Mouse (Mus musculus) MEL (cell line): ENCODE data around the gene Map3k1. TPM values are rescaled to one million over a fixed set of nuclear protein-coding genes. Genes with fewer than 3 reads are reported as not detected.

Source experiments
- DNase-seq: peaks from one replicate; pipeline ENCODE4 v3.0.0; 2011; ENCODE audit warnings: low read depth, low spot score
- H3K27ac ChIP-seq: 2 replicates; pipeline ENCODE4 v1.5.1; 2012; ENCODE audit warnings: low read depth, mild to moderate bottlenecking, control low read depth, low read length, moderate library complexity; ENCODE audit not compliant: control insufficient read depth
- H3K27me3 ChIP-seq, 2 experiments: fragments of 150-350 bp in 1 of 2; sonication (generic) in 1 of 2; 2 replicates each; pipeline ENCODE4 v1.6.1; 2012; ENCODE audit warnings: low read length in 2 of 2, mild to moderate bottlenecking in 2 of 2, improper control_type of control experiment in 1 of 2, moderate library complexity in 1 of 2; ENCODE audit not compliant: insufficient read depth in 2 of 2, control insufficient read depth in 1 of 2
- H3K36me3 ChIP-seq, 2 experiments: 2 replicates each; pipeline ENCODE4 v1.6.1; 2012 to 2014; ENCODE audit warnings: low read length in 2 of 2, improper control_type of control experiment in 1 of 2, inconsistent platforms in 1 of 2, mild to moderate bottlenecking in 1 of 2; ENCODE audit not compliant: insufficient read depth in 2 of 2, control insufficient read depth in 1 of 2
- H3K4me1 ChIP-seq, 2 experiments: fragments of 150-350 bp in 1 of 2; sonication (generic) in 1 of 2; 2 replicates each; pipeline ENCODE4 v1.6.1; 2012; ENCODE audit warnings: low read length in 2 of 2, improper control_type of control experiment in 1 of 2, mild to moderate bottlenecking in 1 of 2; ENCODE audit not compliant: insufficient read depth in 2 of 2, control insufficient read depth in 1 of 2
- H3K4me3 ChIP-seq, 2 experiments: fragments of 150-350 bp in 1 of 2; sonication (generic) in 1 of 2; 2 replicates each; pipeline ENCODE4 v1.5.1; 2012; ENCODE audit warnings: low read depth in 2 of 2, low read length in 2 of 2, mild to moderate bottlenecking in 2 of 2, moderate library complexity in 2 of 2, control low read depth in 1 of 2, improper control_type of control experiment in 1 of 2; ENCODE audit not compliant: control insufficient read depth in 1 of 2, insufficient read depth in 1 of 2
- H3K79me2 ChIP-seq: 2 replicates; pipeline ENCODE4 v1.6.1; 2012; ENCODE audit warnings: mild to moderate bottlenecking, low read length, moderate library complexity; ENCODE audit not compliant: control insufficient read depth, poor library complexity, insufficient read depth
- H3K9ac ChIP-seq: 2 replicates; pipeline ENCODE4 v1.6.1; 2012; ENCODE audit warnings: low read depth, mild to moderate bottlenecking, control low read depth, low read length, moderate library complexity; ENCODE audit not compliant: control insufficient read depth, poor library complexity, severe bottlenecking
- H3K9me3 ChIP-seq: fragments of 150-350 bp; sonication (generic); replicated peaks from 2 replicates; pipeline ENCODE4 v1.6.1; 2012; ENCODE audit warnings: mild to moderate bottlenecking, low read length, improper control_type of control experiment, moderate library complexity; ENCODE audit not compliant: insufficient read depth
- BHLHE40 ChIP-seq: IDR thresholded peaks from 2 replicates; pipeline ENCODE4 v1.6.1; 2012; ENCODE audit warnings: low read depth, mild to moderate bottlenecking, inconsistent platforms, low read length, improper control_type of control experiment, borderline replicate concordance
- E2F4 ChIP-seq: IDR thresholded peaks from 2 replicates; pipeline ENCODE4 v1.6.1; 2011; ENCODE audit warnings: low read depth, low read length, improper control_type of control experiment, borderline replicate concordance
- ELF1 ChIP-seq: IDR thresholded peaks from 2 replicates; pipeline ENCODE4 v1.6.1; 2014; ENCODE audit warnings: low read depth, mild to moderate bottlenecking, inconsistent platforms, low read length, improper control_type of control experiment, moderate library complexity
- EP300 ChIP-seq, 2 experiments: IDR thresholded peaks; 2 replicates each; pipeline ENCODE4 v1.6.1; 2011; ENCODE audit warnings: improper control_type of control experiment in 2 of 2, low read length in 2 of 2, low read depth in 1 of 2, mild to moderate bottlenecking in 1 of 2
- ETS1 ChIP-seq: IDR thresholded peaks from 2 replicates; pipeline ENCODE4 v1.6.1; 2012; ENCODE audit warnings: low read depth, mild to moderate bottlenecking, inconsistent platforms, low read length, improper control_type of control experiment, moderate library complexity
- KAT2A ChIP-seq: conservative IDR thresholded peaks from 2 replicates; pipeline ENCODE4 v1.6.1; 2012; ENCODE audit warnings: low read depth, low read length, improper control_type of control experiment, inconsistent platforms
- MAZ ChIP-seq: IDR thresholded peaks from 2 replicates; pipeline ENCODE4 v1.6.1; 2012; ENCODE audit warnings: low read depth, mild to moderate bottlenecking, inconsistent platforms, low read length, improper control_type of control experiment
- MYC ChIP-seq: IDR thresholded peaks from 2 replicates; pipeline ENCODE4 v1.6.1; 2011; ENCODE audit warnings: low read depth, mild to moderate bottlenecking, low read length, improper control_type of control experiment, moderate library complexity
- NELFE ChIP-seq: IDR thresholded peaks from 2 replicates; pipeline ENCODE4 v1.6.1; 2011; ENCODE audit warnings: low read depth, low read length, improper control_type of control experiment
- POLR2A ChIP-seq, 2 experiments: IDR thresholded peaks; 2 replicates each; pipeline ENCODE4 v1.6.1; 2011 to 2012; ENCODE audit warnings: low read length in 2 of 2, mild to moderate bottlenecking in 2 of 2, control low read depth in 1 of 2, improper control_type of control experiment in 1 of 2, low read depth in 1 of 2, moderate library complexity in 1 of 2; ENCODE audit not compliant: control insufficient read depth in 1 of 2, insufficient read depth in 1 of 2, poor library complexity in 1 of 2
- POLR2AphosphoS2 ChIP-seq: IDR thresholded peaks from 2 replicates; pipeline ENCODE4 v1.6.1; 2011; ENCODE audit warnings: low read length, improper control_type of control experiment
- SIN3A ChIP-seq: IDR thresholded peaks from 2 replicates; pipeline ENCODE4 v1.6.1; 2012; ENCODE audit warnings: low read length, improper control_type of control experiment, inconsistent platforms
- SMC3 ChIP-seq: IDR thresholded peaks from 2 replicates; pipeline ENCODE4 v1.6.1; 2011; ENCODE audit warnings: low read depth, low read length, improper control_type of control experiment
- TAL1 ChIP-seq: IDR thresholded peaks from 2 replicates; pipeline ENCODE4 v1.6.1; 2012; ENCODE audit warnings: mild to moderate bottlenecking, inconsistent platforms, low read length, moderate library complexity, mixed read lengths
- TBP ChIP-seq: IDR thresholded peaks from 2 replicates; pipeline ENCODE4 v1.8.0; 2011; ENCODE audit warnings: low read depth, low read length, improper control_type of control experiment
- TCF12 ChIP-seq: IDR thresholded peaks from 2 replicates; pipeline ENCODE4 v1.6.1; 2014; ENCODE audit warnings: low read depth, mild to moderate bottlenecking, inconsistent platforms, low read length, improper control_type of control experiment, moderate library complexity
- USF1 ChIP-seq: IDR thresholded peaks from 2 replicates; pipeline ENCODE4 v1.6.1; 2014; ENCODE audit warnings: low read depth, mild to moderate bottlenecking, inconsistent platforms, low read length, improper control_type of control experiment, moderate library complexity
- ZNF384 ChIP-seq: IDR thresholded peaks from 2 replicates; pipeline ENCODE4 v1.6.1; 2012; ENCODE audit warnings: low read depth, mild to moderate bottlenecking, inconsistent platforms, low read length, improper control_type of control experiment
- polyA plus RNA-seq, 2 experiments: library from polyadenylated mRNA; stranded (reverse) in 1 of 2; unstranded in 1 of 2; fragments of >175 nt in 1 of 2; fragments of >200 nt in 1 of 2; gene quantifications; 2 replicates each; pipeline versions ENCODE4 v1.2.1 to v1.2.4; 2012; ENCODE audit warnings: low replicate concordance in 2 of 2, low read depth in 1 of 2; ENCODE audit not compliant: insufficient read length in 2 of 2, insufficient read depth in 1 of 2, missing spikeins in 1 of 2
- total RNA-seq: library from RNA; depleted of rRNA; stranded (reverse); fragments of 300-350 nt; gene quantifications from 2 replicates; pipeline ENCODE4 v1.2.3, GENCODE M21; 2012

Gene Map3k1
- total and polyA plus RNA-seq, 3 experiments = 4.3 to 20.7 (median 4.4) TPM

- no peak overlapping the region for H3K9ac ChIP-seq
- TF ChIP-seq NELFE = no peak
- TF ChIP-seq ZNF384 = no peak
- TF ChIP-seq TBP = no peak
- TF ChIP-seq, all 39 proteins: peak for 0
- Histone ChIP-seq H3K27ac (no peak overlapping the region), H3K9me3 (no peaks in the 10 kb centered on the region), H3K4me1 (no peaks in the 10 kb centered on the region), H3K79me2 (no peaks in the 10 kb centered on the region), H3K4me3 (no peak overlapping the region), H3K36me3 (no peaks in the 10 kb centered on the region), H3K27me3 (no peaks in the 10 kb centered on the region)
- DNase-seq = no peak
These were observed 13.1 kb upstream of the Map3k1 start for GRCm38 (mm10) chr13:111821727-111822375.

- Histone ChIP-seq H3K27ac (no peak overlapping the region), H3K9me3 (no peaks in the 10 kb centered on the region), H3K36me3 (no peaks in the 10 kb centered on the region), H3K79me2 (no peaks in the 10 kb centered on the region), H3K4me3 (no peak overlapping the region), H3K27me3 (no peaks in the 10 kb centered on the region)
- TF ChIP-seq TBP (no peak), E2F4 (no peak), BHLHE40 (no peak), MYC (no peak), POLR2AphosphoS2 (no peak), SMC3 (no peak), POLR2A (IDR thresholded peaks at IDR 0.05; ENCODE audit: control insufficient read depth in 1 of 2, insufficient read depth in 1 of 2, low read depth in 1 of 2, low read length in 2 of 2, poor library complexity in 1 of 2) (no peak), USF1 (no peak), SIN3A (no peak), ETS1 (no peak), MAZ (no peak), EP300 (IDR thresholded peaks at IDR 0.05; ENCODE audit: low read depth in 1 of 2, low read length in 2 of 2) (no peak), KAT2A (no peak), TCF12 (no peak), TAL1 (no peak), ELF1 (no peak)
- TF ChIP-seq, all 39 proteins: peak for 0
- Histone ChIP-seq H3K4me1 (no peaks in the 10 kb centered on the region), H3K9ac (no peak overlapping the region)
- no peak for DNase-seq
These were observed 11.0 kb upstream of the Map3k1 start for GRCm38 (mm10) chr13:111819618-111820385.
